Mouse (Mus musculus): ENCODE results near the gene Limch1.

- TF ChIP-seq POLR2A (IDR thresholded peaks at IDR 0.05; ENCODE audit: low read depth, low read length), result no peak
- TF ChIP-seq ELF1 (IDR thresholded peaks at IDR 0.05; ENCODE audit: low read depth, low read length), result no peak
- TF ChIP-seq UBTF (IDR thresholded peaks at IDR 0.05; ENCODE audit: low read depth, low read length), result no peak
- TF ChIP-seq MYC (IDR thresholded peaks at IDR 0.05; ENCODE audit: low read depth, low read length), result no peak
- no peak for TF ChIP-seq CTCF (conservative IDR thresholded peaks at IDR 0.05 in 1 of 2, IDR thresholded peaks at IDR 0.05 in 1 of 2; ENCODE audit: low read depth in 2 of 2, low read length in 2 of 2)
- TF ChIP-seq CHD2 (IDR thresholded peaks at IDR 0.05; ENCODE audit: low read length), result no peak
- no peak for TF ChIP-seq MXI1 (IDR thresholded peaks at IDR 0.05; ENCODE audit: low read depth, low read length)
- TF ChIP-seq POLR2AphosphoS2 (IDR thresholded peaks at IDR 0.05; ENCODE audit: low read depth, low read length), result no peak
- no peak for TF ChIP-seq EP300 (IDR thresholded peaks at IDR 0.05; ENCODE audit: low read length)
- TF ChIP-seq MEF2A (IDR thresholded peaks at IDR 0.05; ENCODE audit: borderline replicate concordance, low read depth, low read length), result no peak
Measured at GRCm38 (mm10) chr5:67002346-67002745, 256.7 kb downstream of the Limch1 start.
